Mouse (Mus musculus) limb, embryonic 12.5 days (tissue): ENCODE measurements at regions not wholly inside any gene's neighbourhood (a gene's known extent, or its start where the extent isn't known, plus 50 kb on each side); places are given as distances from the start of the nearest gene placed in this dataset.

Source experiments
- ATAC-seq: fragments of 200-750 bp; cut with Nextera tagmentation; 2 replicates; pipeline ENCODE4 v1.8.0; 2017; ENCODE audit warnings: low read depth, moderate TSS enrichment; ENCODE audit not compliant: insufficient number of reproducible peaks, insufficient read depth, low FRiP score, low TSS enrichment
- H3K27ac ChIP-seq: fragments of 300-500 bp; sonication (generic); 2 replicates; pipeline ENCODE4 v1.5.1; 2016; ENCODE audit warnings: mild to moderate bottlenecking, moderate library complexity
- H3K27me3 ChIP-seq: fragments of 300-500 bp; sonication (generic); 2 replicates; pipeline ENCODE4 v1.6.1; 2016; ENCODE audit warnings: mild to moderate bottlenecking, moderate library complexity
- H3K36me3 ChIP-seq: fragments of 300-500 bp; sonication (generic); 2 replicates; pipeline ENCODE4 v1.6.1; 2016; ENCODE audit warnings: mild to moderate bottlenecking, moderate library complexity
- H3K4me1 ChIP-seq: fragments of 300-500 bp; sonication (generic); replicated peaks from 2 replicates; pipeline ENCODE4 v1.6.1; 2016
- H3K4me2 ChIP-seq: fragments of 300-500 bp; sonication (generic); 2 replicates; pipeline ENCODE4 v1.6.1; 2016; ENCODE audit warnings: mild to moderate bottlenecking, moderate library complexity
- H3K4me3 ChIP-seq: fragments of 300-500 bp; sonication (generic); replicated peaks from 2 replicates; pipeline ENCODE4 v1.5.1; 2016; ENCODE audit warnings: mild to moderate bottlenecking
- H3K9ac ChIP-seq: fragments of 300-500 bp; sonication (generic); replicated peaks from 2 replicates; pipeline ENCODE4 v1.6.1; 2016; ENCODE audit warnings: mild to moderate bottlenecking, moderate library complexity
- H3K9me3 ChIP-seq: fragments of 300-500 bp; sonication (generic); 2 replicates; pipeline ENCODE4 v1.6.1; 2016; ENCODE audit warnings: mild to moderate bottlenecking, moderate library complexity
- WGBS: fragments of 180-500 bp; shearing (Covaris S2); methylation state at CpG from one replicate; pipeline ENCODE4 v1.1.7; 2016; 5-methylcytosine and 5-hydroxymethylcytosine counted together

DNA sequence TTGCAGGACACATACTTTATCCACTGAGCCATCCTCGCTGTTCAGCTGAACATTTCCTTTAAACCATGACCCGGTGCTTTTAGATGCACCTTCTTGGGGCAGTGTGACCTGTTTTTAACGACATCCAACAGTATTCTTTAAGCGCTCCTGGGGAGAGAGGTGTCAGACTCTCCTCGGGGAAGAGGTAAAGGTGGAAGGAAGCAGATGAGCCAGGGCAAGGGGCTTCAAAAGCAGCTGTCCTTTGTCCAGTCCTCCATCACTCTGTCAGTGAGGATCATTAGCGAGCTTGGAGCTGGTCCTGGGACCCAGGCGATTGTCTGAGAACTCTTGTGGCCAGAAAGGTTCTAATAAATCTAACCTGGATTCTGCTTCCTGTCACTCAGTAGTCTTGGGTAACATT lies 72.4 kb upstream of the Lrig1 start:
- Histone ChIP-seq H3K9ac (no peak overlapping the region), H3K9me3 (no peaks in the 10 kb centered on the region), H3K4me2 (no peak overlapping the region), H3K4me3 (no peak overlapping the region), H3K4me1 (peaks cover 44% of the 10 kb centered on the region), H3K27ac (peak overlapping the region; percentile 92), H3K36me3 (no peaks in the 10 kb centered on the region), H3K27me3 (no peaks in the 10 kb centered on the region)
- no peak for ATAC-seq
- WGBS: 40% methylated on average over 7 of the region's 7 CpGs

DNA sequence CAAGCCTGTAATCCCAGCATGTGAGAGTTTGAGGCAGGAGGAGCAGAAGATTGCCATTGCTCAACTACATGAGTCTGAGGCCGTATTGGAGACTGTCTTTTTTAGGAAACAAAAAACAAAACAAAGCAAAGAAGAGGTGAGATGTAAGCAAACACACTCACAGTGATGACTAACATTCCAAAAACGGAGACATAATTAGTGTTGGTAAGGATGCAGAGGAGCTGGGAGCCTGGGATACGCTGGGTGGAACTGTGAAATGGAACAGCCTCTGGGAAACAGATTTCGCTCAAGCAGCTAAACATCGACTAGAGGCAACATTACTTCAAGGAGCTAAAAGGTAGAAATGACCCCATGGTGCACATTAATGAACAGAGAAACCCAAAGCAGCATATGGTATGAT lies 68.3 kb upstream of the Lrig1 start:
- H3K4me1 ChIP-seq: peaks cover 17% of the 10 kb centered on the region
- H3K4me2 ChIP-seq: no peak overlapping the region
- H3K9me3 ChIP-seq: no peaks in the 10 kb centered on the region
- no peaks in the 10 kb centered on the region for H3K27me3 ChIP-seq
- H3K9ac ChIP-seq: no peak overlapping the region
- no peak overlapping the region for H3K27ac ChIP-seq
- no peak for ATAC-seq
- WGBS: 83% methylated on average over 5 of the region's 5 CpGs
- H3K36me3 ChIP-seq: no peaks in the 10 kb centered on the region
- H3K4me3 ChIP-seq: no peak overlapping the region

DNA sequence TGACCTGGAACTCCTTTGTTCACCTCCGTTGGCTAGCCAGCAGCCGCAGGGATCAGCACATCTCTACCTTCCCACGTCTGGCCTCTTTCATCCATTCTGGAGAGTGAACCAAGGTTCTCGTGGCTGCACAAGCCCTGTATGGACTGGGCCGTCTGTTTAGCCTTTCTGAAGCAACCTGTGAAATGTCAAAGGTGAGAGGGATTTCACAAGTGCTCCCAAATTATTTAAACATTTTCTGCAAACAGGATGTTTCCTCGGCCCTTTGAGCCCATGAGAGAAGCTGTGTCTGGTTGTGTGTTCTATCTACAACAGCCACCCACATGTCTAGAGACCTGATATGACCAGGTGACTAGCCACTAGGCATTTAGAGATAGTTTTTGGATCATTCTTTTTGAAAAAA lies 65.8 kb upstream of the Lrig1 start:
- WGBS: 68% methylated on average over 6 of the region's 6 CpGs
- no peak for ATAC-seq
- Histone ChIP-seq H3K9ac (no peak overlapping the region), H3K4me2 (no peak overlapping the region), H3K4me1 (peaks cover 16% of the 10 kb centered on the region), H3K4me3 (no peak overlapping the region), H3K27ac (no peak overlapping the region), H3K27me3 (no peaks in the 10 kb centered on the region), H3K9me3 (no peaks in the 10 kb centered on the region), H3K36me3 (no peaks in the 10 kb centered on the region)

DNA sequence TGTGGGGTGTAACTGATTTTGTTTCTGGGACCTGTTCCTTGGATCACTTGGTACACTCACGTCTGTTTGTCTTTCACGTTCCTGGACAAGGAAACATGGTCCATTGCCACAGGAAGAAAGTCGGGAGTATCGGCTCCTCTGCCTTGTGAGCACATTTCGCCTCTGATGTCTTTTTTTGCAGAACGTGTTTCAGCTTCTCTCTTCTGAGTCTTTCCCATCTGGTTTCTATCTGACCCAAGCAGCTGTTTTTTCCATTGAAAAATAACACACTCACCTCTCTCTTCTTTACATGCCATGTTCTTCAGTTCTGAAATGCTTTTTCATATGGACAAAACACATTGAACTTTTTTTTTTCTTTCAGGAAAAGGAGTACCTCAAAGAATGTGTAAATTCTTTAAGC lies 61.4 kb upstream of the Lrig1 start:
- WGBS: 36% methylated on average over 6 of the region's 6 CpGs

DNA sequence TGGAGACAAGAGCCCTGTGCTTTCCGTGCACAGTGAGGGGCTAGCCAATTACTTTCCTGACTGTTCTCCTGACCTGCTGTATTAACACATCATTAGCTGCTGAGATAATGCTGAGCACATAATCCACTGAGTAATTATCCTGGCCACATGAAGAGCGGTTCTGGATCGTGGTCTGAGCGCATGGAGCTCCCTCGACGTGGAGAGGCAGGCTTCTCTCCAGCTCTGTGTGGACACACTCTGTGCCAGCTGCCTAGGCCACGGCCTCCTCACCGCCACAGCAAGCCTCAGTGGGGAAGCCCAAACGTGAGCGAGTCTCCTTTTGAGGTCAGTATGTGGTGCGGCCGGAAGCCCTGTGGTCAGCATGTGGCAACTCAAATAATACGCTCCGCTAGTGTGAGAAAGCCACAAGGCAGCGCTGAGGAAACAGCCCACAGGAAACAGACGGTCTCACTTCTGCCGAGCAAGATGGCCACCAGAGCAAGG lies 60.7 kb upstream of the Lrig1 start:
- Histone ChIP-seq H3K4me2 (no peak overlapping the region), H3K9me3 (no peaks in the 10 kb centered on the region), H3K27ac (peak overlapping the region; percentile 75), H3K9ac (no peak overlapping the region), H3K4me3 (no peak overlapping the region), H3K4me1 (peaks cover 30% of the 10 kb centered on the region), H3K27me3 (no peaks in the 10 kb centered on the region), H3K36me3 (no peaks in the 10 kb centered on the region)
- 42% methylated on average over 17 of the region's 17 CpGs for WGBS
- 0 out of 2 replicates have a peak, but pooled peaks have one; percentile 40 for ATAC-seq

More for the DNA sequence above, 61.4 kb upstream of the Lrig1 start:
- no peaks in the 10 kb centered on the region for H3K9me3 ChIP-seq
- no peak overlapping the region for H3K9ac ChIP-seq
- no peak overlapping the region for H3K4me2 ChIP-seq
- no peaks in the 10 kb centered on the region for H3K27me3 ChIP-seq
- ATAC-seq: no peak
- peaks cover 24% of the 10 kb centered on the region for H3K4me1 ChIP-seq
- peak overlapping the region; percentile 75 for H3K27ac ChIP-seq
- H3K36me3 ChIP-seq: no peaks in the 10 kb centered on the region
- H3K4me3 ChIP-seq: no peak overlapping the region

DNA sequence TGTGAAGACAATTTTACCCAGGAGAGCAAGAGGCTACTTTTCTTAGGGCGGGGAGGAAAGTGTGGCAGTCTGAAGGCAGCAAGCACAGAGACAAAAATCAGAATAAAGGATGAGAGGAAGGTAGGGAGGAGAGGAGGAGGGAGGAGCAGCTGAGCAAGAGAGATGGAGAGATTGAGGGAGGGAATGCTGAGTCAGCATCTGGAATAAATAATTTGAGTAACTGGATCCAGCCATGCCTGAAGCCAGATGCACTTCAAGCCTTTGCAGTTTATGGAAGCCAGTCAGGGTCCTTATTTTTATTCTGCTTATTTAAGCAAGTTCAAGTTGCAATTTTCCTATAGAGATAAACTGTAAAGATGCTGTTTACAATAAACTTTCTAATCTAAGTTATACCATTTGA lies 59.7 kb upstream of the Lrig1 start:
- no peak overlapping the region for H3K4me3 ChIP-seq
- H3K27me3 ChIP-seq: no peaks in the 10 kb centered on the region
- no peak overlapping the region for H3K27ac ChIP-seq
- no peak overlapping the region for H3K4me2 ChIP-seq
- H3K4me1 ChIP-seq: peaks cover 35% of the 10 kb centered on the region
- H3K9ac ChIP-seq: no peak overlapping the region
- no peak for ATAC-seq
- H3K9me3 ChIP-seq: no peaks in the 10 kb centered on the region
- WGBS: 88% methylated on average over 1 of the region's 1 CpGs
- no peaks in the 10 kb centered on the region for H3K36me3 ChIP-seq

DNA sequence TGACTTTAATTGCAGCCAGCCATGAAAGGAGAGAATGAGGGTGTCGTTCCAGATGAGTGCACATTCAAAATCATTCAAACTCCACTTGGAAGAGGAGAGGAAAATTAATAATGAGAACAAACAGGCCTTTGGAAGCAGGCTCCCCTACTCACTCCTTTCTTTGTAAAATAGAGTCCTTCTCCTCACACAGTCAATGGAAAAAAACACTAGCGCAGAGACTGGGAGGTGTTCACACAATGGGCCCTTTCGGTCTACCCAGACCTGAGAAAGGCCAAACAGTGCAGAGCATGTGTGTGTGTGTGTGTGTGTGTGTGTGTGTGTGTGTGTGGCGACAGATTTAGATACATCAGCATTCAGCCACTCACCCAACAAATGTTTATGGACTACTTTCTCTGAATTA lies 56.0 kb upstream of the Lrig1 start:
- peak overlapping the region; percentile 8; the same call in 1 of the 2 replicates for H3K27ac ChIP-seq
- H3K4me3 ChIP-seq: no peak overlapping the region
- no peaks in the 10 kb centered on the region for H3K36me3 ChIP-seq
- peaks cover 22% of the 10 kb centered on the region for H3K4me1 ChIP-seq
- no peaks in the 10 kb centered on the region for H3K9me3 ChIP-seq
- no peak overlapping the region for H3K4me2 ChIP-seq
- no peak for ATAC-seq
- WGBS: 70% methylated on average over 4 of the region's 4 CpGs
- no peak overlapping the region for H3K9ac ChIP-seq
- no peaks in the 10 kb centered on the region for H3K27me3 ChIP-seq

DNA sequence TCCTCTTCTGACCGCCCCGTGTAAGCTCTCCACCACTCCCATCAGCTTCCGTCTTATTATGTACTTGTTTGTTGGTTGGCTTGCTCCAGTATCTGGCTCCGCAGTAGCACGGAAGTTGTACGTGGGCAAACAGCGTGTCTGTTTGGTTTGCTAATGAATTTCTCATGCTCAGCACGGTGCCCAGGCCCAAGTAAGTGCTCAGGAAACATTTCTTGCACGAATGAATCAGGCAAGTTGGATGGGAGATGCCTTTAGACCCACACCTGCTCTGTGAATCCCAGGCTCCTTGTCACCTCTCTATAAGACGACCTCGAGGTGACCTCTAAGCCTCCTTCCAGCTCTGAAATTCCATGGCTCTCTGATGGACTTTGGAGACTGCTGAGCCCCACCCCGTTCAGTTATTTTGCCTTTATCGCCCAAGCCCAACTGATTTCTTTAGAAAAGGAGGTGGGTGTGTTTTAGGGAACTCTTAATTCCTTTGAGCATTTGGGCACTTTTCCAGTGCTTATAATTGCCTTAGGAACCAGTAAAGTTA lies 55.4 kb upstream of the Lrig1 start:
- Histone ChIP-seq H3K9ac (no peak overlapping the region), H3K36me3 (no peaks in the 10 kb centered on the region), H3K9me3 (no peaks in the 10 kb centered on the region), H3K27me3 (no peaks in the 10 kb centered on the region), H3K4me2 (no peak overlapping the region), H3K27ac (no peak overlapping the region), H3K4me1 (peaks cover 16% of the 10 kb centered on the region), H3K4me3 (no peak overlapping the region)
- WGBS: 70% methylated on average over 13 of the region's 13 CpGs
- ATAC-seq: no peak

DNA sequence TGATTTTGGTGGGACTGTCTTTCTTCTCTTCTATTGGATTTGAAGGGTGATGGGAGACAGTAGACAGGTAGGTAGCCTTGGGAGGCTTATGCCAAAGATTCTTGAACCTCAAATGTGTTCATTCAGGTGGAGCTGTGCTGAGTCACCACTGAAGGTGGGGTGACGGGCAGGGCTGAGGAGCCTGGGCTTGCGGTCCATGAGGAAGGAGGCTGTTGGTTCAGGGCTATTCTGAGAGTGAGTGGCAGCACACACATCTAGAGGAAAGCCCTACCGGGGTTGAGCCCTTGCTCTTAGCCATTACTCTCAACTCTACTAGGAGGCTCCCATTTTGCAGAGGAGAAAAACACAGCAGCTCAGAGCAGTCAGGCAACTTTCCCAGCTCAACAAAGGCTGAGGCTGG lies 54.6 kb upstream of the Lrig1 start:
- no peaks in the 10 kb centered on the region for H3K36me3 ChIP-seq
- no peak for ATAC-seq
- no peak overlapping the region for H3K9ac ChIP-seq
- H3K27ac ChIP-seq: no peak overlapping the region
- H3K4me3 ChIP-seq: no peak overlapping the region
- 93% methylated on average over 3 of the region's 3 CpGs for WGBS
- H3K9me3 ChIP-seq: no peaks in the 10 kb centered on the region
- H3K4me1 ChIP-seq: peaks cover 12% of the 10 kb centered on the region
- H3K27me3 ChIP-seq: no peaks in the 10 kb centered on the region
- no peak overlapping the region for H3K4me2 ChIP-seq

DNA sequence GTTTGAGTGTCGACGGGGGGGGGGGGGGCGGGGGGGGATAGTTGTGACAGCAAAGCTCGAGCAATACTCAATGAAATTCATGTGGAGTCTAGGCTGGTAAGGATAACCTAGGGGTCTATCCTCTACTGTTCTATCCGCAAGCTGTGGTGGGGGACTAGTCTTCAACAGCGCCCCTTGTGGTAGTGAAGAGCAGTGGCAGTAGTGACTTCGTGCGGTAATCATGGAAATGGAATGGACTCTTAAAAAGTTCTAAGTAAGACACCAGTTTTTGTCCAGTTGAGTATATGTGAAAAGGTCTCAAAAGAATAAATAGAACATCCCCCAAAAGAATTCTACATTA lies 51.1 kb upstream of the Lrig1 start:
- peaks cover 9% of the 10 kb centered on the region for H3K4me1 ChIP-seq
- ATAC-seq: no peak
- 0 out of 2 replicates have a peak, but pooled peaks cover 3% of the 10 kb centered on the region for H3K27me3 ChIP-seq
- H3K4me2 ChIP-seq: no peak overlapping the region
- H3K9me3 ChIP-seq: no peaks in the 10 kb centered on the region
- no peak overlapping the region for H3K27ac ChIP-seq
- 38% methylated on average over 7 of the region's 8 CpGs for WGBS
- no peaks in the 10 kb centered on the region for H3K36me3 ChIP-seq
- no peak overlapping the region for H3K4me3 ChIP-seq
- H3K9ac ChIP-seq: no peak overlapping the region

DNA sequence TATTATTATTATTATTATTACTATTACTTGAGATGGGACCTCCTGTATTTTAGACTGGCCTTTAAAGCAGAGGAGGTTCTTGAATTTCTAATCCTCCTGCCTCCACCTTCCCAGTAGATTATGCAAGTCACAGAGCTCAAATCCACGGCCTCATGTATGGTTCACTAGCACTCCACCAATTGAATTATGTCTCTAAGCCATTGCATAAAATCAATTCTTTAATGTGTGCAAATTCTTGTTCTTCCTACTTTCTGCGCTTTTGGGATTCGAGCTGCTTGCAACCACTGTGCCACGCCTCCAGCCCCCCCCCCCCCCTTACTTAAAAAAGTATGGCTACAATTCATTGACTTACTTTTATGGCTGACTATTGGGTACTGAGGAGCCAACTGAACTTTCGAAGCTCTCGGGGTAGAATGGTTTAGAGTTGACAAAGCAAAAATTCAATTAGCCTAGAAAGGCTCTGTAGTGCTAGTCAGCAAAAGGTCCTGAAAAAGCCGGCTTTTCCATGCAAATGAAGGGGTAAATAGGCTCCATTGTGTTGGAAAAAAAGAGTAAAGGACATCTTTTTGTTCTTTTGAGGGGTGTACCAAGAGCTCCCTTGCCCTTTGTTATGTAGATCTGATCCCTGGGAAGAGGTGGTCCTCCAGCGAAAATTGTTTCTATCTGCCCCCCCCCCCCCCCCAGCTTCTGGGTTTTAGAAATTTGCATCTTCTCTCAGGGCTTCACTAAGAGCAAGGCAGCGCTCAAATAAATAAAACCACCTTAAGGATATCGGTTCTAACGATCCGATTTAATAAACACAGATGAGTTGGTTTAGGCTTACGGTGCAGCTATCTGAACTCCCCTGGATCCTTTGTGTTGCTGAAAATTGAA lies 50.5 kb upstream of the Lrig1 start:
- 0 out of 2 replicates have a peak, but pooled peaks cover 3% of the 10 kb centered on the region for H3K27me3 ChIP-seq
- H3K27ac ChIP-seq: no peak overlapping the region
- H3K9ac ChIP-seq: no peak overlapping the region
- no peak overlapping the region for H3K4me3 ChIP-seq
- no peaks in the 10 kb centered on the region for H3K9me3 ChIP-seq
- ATAC-seq: no peak
- WGBS: 25% methylated on average over 13 of the region's 13 CpGs
- no peak overlapping the region for H3K4me2 ChIP-seq
- no peaks in the 10 kb centered on the region for H3K36me3 ChIP-seq
- peaks cover 4% of the 10 kb centered on the region for H3K4me1 ChIP-seq
